Mouse (Mus musculus): ENCODE measurements around the gene 1700029I15Rik. TPM values are rescaled to one million over a fixed set of nuclear protein-coding genes. Genes with fewer than 3 reads are reported as not detected.
"Not testable (repeated sequence)": the region's sequence is repeated elsewhere in the genome, so short reads cannot be mapped to it uniquely, and the experiment has no call there.

1700029I15Rik gene
- polyA plus RNA-seq, 1 experiment from 2014 or later: 8.0 TPM

DNA sequence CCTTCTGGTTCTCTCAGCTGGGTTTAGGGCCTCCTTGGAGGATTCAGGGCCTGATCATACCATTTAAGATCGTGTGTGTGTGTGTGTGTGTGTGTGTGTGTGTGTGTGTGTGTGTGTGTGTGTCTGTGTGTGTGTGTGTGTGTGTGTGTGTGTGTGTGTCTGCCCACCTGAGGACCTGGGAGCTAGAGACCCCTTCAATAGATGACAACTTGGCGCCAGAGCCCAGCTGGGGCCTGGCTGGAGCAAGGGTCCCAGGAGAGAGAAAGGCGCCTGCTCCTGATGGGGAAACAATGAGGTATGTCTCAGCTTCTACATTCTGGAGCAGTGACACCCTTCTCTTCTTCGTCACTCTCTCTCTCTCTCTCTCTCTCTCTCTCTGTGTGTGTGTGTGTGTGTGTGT, 17.5 kb downstream of the 1700029I15Rik start:
- H3K9me3 ChIP-seq (replicated peaks); H3K27me3 ChIP-seq (replicated peaks); H3K36me3 ChIP-seq; ATAC-seq (ENCODE audit: low FRiP score); H3K27ac ChIP-seq (replicated peaks): not testable (repeated sequence)
- H3K4me3 ChIP-seq (replicated peaks): peak overlapping the region; percentile 73
- peak overlapping the region; percentile 75 for H3K4me2 ChIP-seq
- WGBS: 28% methylated on average over 4 of the region's 4 CpGs
- peaks cover 46% of the 10 kb centered on the region for H3K4me1 ChIP-seq
- peak overlapping the region; percentile 92 for H3K9ac ChIP-seq (replicated peaks)

DNA sequence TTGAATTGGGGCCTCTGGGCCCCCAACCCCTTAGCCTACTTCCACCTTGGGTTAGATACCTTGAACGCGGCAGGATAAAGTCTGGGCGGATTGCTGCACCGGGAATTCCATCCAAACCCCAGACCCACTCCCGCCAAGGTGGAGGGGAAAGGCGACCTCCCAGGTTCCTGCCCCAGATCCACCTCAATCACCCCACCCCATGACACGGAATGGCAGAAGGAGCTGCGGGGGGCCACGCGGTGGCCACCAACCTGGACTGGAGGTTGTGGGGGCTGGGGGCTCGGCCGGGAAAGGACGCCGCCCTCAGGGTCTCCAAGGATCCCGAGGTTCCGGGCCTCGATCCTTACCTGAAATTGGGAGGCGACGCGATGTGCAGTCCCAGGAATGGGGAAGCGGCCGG, 18.3 kb downstream of the 1700029I15Rik start:
- peak; percentile 29; the same call in 1 of the 2 replicates for ATAC-seq (ENCODE audit: low FRiP score)

DNA sequence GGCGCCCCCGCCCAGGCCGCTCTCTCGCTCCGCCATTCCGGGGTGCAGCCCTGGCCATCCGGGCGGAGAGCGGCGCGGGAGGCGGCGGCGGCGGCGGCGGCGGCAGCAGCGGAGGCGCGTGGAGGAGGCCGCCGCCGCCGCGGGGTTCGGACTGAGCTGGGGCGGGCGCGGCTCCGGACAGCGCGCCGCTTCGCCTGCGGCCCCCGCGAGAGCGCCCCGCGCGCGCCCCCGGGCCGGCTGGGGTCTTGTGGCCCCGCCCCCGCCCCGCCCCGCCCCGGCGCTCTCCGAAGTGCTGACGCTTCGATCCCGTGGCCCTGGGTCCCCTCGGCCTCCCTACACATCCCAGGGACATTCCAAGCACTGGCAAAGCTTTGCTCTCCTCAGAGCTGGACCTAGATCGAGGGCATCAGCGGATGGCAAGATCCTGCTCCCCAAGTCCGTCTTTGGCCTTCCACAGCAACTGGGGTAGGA, 18.8 kb downstream of the 1700029I15Rik start, which contains the start of gene Mapk8ip1:
Mapk8ip1 (minus strand) TSS at position 173 of the 471 bp plus-strand sequence.
- 5% methylated on average over 16 of the region's 59 CpGs for WGBS
- peak; percentile 78 for ATAC-seq (ENCODE audit: low FRiP score)
- H3K4me1 ChIP-seq: peaks cover 50% of the 10 kb centered on the region

More for the DNA sequence above, 18.3 kb downstream of the 1700029I15Rik start:
- Histone ChIP-seq H3K27ac (replicated peaks) (peak overlapping the region; percentile 87), H3K27me3 (replicated peaks) (no peaks in the 10 kb centered on the region), H3K36me3 (peaks cover 18% of the 10 kb centered on the region), H3K9me3 (replicated peaks) (no peaks in the 10 kb centered on the region), H3K9ac (replicated peaks) (peak overlapping the region; percentile 92), H3K4me1 (peaks cover 46% of the 10 kb centered on the region), H3K4me2 (peak overlapping the region; percentile 75), H3K4me3 (replicated peaks) (peak overlapping the region; percentile 73)
- under 1% methylated on average over 22 of the region's 22 CpGs for WGBS

DNA sequence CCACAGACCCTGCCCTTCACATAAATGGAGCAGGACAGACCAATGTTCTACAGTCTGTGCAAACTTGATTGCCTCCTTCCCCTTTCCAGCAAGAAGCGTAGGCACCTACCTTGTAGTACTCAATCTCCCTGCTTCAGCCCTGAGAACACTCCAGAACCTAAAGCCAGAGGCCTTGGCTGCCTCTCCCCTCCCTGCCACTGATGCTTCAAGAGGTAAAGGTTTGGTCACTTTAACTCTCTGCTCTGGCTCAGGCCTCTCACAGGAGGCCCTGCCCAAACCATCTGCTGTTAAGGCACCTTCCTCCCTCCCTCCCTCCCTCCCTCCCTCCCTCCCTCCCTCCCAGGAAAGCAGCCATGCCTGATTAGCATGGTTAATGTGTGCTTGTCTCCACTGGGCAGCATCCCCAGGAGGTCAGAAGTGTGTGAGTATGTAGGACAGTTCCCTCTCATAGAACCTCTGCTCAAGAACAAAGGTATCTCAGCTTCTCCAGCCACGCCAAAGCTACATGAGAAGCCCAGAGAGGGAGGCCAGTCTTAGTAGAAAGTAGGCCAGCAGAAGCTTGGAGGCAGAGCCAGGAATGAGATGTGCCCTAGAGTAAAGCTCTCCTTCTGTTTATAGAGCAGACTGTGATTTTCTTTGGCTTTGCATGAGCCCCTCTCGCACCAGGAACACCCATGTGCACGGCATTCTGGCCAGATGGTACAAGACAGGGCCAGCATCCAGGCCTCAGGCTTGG, 20.4 kb downstream of the 1700029I15Rik start:
- Histone ChIP-seq H3K27ac (replicated peaks) (no peak overlapping the region), H3K9me3 (replicated peaks) (no peaks in the 10 kb centered on the region), H3K4me2 (no peak overlapping the region), H3K9ac (replicated peaks) (no peak overlapping the region), H3K36me3 (peaks cover 34% of the 10 kb centered on the region), H3K4me1 (peaks cover 42% of the 10 kb centered on the region), H3K4me3 (replicated peaks) (no peak overlapping the region), H3K27me3 (replicated peaks) (no peaks in the 10 kb centered on the region)
- WGBS: 72% methylated on average over 4 of the region's 4 CpGs
- no peak for ATAC-seq (ENCODE audit: low FRiP score)

More for the DNA sequence above, 18.8 kb downstream of the 1700029I15Rik start, which contains the start of gene Mapk8ip1:
- H3K27ac ChIP-seq (replicated peaks): peak within 1 kb of the TSS; percentile 87
- peaks cover 22% of the 10 kb centered on the region for H3K36me3 ChIP-seq
- peak within 1 kb of the TSS; percentile 75 for H3K4me2 ChIP-seq
- no peaks in the 10 kb centered on the region for H3K9me3 ChIP-seq (replicated peaks)
- peak within 1 kb of the TSS; percentile 92 for H3K9ac ChIP-seq (replicated peaks)
- no peaks in the 10 kb centered on the region for H3K27me3 ChIP-seq (replicated peaks)
- H3K4me3 ChIP-seq (replicated peaks): peak within 1 kb of the TSS; percentile 73

DNA sequence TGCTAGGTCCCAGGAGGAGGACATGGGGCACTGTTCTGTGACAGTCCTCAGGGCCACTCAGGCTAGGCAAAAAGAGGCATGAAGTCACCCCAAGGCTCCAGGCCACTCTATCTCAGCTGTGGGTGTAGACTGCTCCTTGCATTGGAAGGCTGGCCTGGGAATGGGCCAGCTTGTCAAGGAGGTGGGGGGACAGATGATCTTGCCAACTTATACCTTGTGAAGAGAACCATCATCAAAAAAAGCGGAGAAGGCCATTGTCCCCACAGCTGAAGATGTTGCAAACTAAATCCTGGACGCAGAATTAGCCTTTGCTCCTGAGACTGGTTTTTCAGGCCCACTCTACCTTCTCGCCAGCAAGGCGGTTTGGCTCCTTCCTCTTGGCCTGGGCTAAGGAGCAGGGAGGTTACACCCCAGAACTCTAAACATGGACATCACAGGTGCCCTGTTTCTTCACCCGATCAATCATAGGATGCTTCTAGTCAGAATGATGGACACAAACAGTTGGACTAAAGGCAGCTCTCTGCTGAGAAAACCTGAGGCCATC, 21.5 kb downstream of the 1700029I15Rik start:
- Histone ChIP-seq H3K4me3 (replicated peaks) (no peak overlapping the region), H3K4me1 (peaks cover 32% of the 10 kb centered on the region), H3K27me3 (replicated peaks) (no peaks in the 10 kb centered on the region), H3K27ac (replicated peaks) (no peak overlapping the region), H3K4me2 (no peak overlapping the region), H3K9me3 (replicated peaks) (no peaks in the 10 kb centered on the region), H3K9ac (replicated peaks) (no peak overlapping the region), H3K36me3 (peaks cover 43% of the 10 kb centered on the region)
- WGBS: 91% methylated on average over 5 of the region's 5 CpGs
- ATAC-seq (ENCODE audit: low FRiP score): no peak

DNA sequence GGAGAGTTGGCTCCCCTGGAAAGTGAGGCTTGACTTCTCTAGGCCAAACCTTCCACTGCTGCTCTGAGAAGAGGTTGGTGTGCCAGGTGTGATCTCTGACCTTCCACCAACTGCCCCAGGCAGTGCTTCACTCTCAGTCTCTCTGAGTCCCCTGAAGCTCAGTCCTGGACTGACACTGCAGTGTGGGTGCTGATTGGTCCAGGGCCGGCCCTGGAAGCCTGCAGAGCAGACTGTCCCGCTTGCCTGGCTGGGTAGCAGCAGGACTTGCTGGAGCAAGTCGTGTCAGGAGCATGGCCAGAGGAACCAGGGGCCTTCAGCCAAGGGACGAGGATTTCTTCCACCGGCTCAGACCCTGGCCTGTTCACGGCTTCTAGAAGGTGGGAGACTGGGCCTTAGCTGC, 22.4 kb downstream of the 1700029I15Rik start:
- Histone ChIP-seq H3K9me3 (replicated peaks) (no peaks in the 10 kb centered on the region), H3K4me1 (peaks cover 23% of the 10 kb centered on the region), H3K36me3 (peaks cover 52% of the 10 kb centered on the region), H3K27ac (replicated peaks) (no peak overlapping the region), H3K27me3 (replicated peaks) (no peaks in the 10 kb centered on the region), H3K4me2 (no peak overlapping the region), H3K4me3 (replicated peaks) (no peak overlapping the region), H3K9ac (replicated peaks) (no peak overlapping the region)
- ATAC-seq (ENCODE audit: low FRiP score): no peak
- 85% methylated on average over 6 of the region's 6 CpGs for WGBS

DNA sequence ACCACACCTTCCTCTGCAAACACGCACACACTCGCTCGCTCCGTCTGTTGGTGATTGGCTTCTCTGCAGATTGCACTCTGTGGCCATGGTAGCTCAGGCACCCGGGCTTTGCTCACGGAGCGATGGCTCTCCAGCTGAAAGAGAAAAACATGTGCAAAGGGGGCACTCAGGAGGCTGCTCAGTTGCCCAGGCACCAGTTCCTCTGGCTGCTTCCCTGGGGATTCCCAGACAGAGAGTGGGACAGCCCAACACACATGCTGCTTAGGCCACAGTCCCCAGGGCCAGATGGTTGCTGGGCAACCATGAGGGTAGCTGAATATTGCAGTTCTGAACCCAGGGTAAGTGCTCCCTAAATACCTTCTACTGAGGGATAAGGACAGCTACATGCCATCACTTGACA, 23.3 kb downstream of the 1700029I15Rik start:
- Histone ChIP-seq H3K9ac (replicated peaks) (no peak overlapping the region), H3K27me3 (replicated peaks) (no peaks in the 10 kb centered on the region), H3K27ac (replicated peaks) (peak overlapping the region; percentile 41; the same call in 1 of the 2 replicates), H3K9me3 (replicated peaks) (no peaks in the 10 kb centered on the region), H3K4me1 (peaks cover 15% of the 10 kb centered on the region), H3K4me3 (replicated peaks) (no peak overlapping the region), H3K36me3 (peaks cover 61% of the 10 kb centered on the region), H3K4me2 (no peak overlapping the region)
- WGBS: 47% methylated on average over 7 of the region's 7 CpGs
- ATAC-seq (ENCODE audit: low FRiP score): no peak

DNA sequence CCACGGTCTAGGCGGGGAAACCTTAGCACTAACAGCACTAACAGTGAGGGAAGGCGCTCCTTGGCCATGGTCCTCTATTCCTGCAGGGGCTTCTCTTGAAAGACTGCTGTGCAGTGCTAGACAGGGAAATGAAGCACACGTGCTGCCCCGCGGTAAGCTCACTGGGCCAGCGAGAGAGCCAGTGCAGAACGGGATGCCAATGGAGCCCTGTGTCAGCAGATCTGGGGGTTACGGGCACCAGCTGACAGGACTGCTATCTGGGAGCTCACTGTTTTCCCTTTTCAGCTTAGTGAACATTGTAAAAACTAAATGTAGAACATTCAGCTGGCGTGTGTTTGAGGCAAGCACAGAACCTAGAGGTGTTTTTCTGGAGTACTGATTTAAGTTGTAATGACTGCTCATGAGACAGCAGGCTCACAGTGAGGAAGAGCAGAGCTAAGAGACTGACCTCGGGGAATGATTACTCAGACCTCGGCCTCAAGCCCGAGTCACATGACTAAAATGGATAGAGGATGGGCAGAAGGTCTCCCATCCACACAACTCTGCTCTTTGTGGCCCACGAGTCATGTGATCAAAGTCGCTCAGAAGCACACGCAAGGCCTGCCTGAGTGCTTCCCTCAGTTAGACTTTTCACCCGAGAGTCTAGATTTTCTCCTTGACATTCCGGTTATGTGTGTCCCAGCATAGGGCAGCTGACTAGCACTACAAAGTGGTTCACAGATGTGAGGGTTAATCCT, 26.1 kb downstream of the 1700029I15Rik start:
- Histone ChIP-seq H3K9me3 (replicated peaks) (no peaks in the 10 kb centered on the region), H3K27me3 (replicated peaks) (no peaks in the 10 kb centered on the region), H3K9ac (replicated peaks) (no peak overlapping the region), H3K4me1 (0 out of 2 replicates have a peak, but pooled peaks cover 6% of the 10 kb centered on the region), H3K36me3 (peaks cover 89% of the 10 kb centered on the region), H3K27ac (replicated peaks) (no peak overlapping the region), H3K4me3 (replicated peaks) (no peak overlapping the region), H3K4me2 (no peak overlapping the region)
- no peak for ATAC-seq (ENCODE audit: low FRiP score)
- WGBS: 92% methylated on average over 18 of the region's 18 CpGs

DNA sequence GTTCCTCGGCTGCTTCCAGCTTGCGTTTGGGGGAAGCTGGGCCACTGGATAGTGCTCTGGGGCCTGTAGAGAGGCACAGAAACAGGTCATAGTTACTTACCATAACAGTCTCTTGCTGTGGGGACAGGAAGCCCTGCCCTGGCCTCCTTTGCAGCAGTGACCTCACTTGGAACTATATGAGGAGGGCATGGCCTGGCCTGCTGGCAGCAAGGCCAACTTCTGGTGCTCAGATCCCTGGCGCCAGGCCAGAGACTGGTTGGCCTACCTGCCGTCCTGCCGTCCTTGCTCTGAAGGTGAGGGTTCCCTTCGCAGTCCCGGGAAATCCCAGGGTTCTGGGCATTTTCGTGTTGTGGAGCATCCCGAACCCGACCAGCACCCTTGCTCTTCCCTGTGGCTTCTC, 29.4 kb downstream of the 1700029I15Rik start:
- no peaks in the 10 kb centered on the region for H3K4me1 ChIP-seq
- H3K9ac ChIP-seq (replicated peaks): no peak overlapping the region
- peaks cover 93% of the 10 kb centered on the region for H3K36me3 ChIP-seq
- no peak overlapping the region for H3K27ac ChIP-seq (replicated peaks)
- H3K27me3 ChIP-seq (replicated peaks): no peaks in the 10 kb centered on the region
- no peaks in the 10 kb centered on the region for H3K9me3 ChIP-seq (replicated peaks)
- ATAC-seq (ENCODE audit: low FRiP score): no peak
- no peak overlapping the region for H3K4me3 ChIP-seq (replicated peaks)
- H3K4me2 ChIP-seq: no peak overlapping the region
- WGBS: 90% methylated on average over 10 of the region's 10 CpGs

DNA sequence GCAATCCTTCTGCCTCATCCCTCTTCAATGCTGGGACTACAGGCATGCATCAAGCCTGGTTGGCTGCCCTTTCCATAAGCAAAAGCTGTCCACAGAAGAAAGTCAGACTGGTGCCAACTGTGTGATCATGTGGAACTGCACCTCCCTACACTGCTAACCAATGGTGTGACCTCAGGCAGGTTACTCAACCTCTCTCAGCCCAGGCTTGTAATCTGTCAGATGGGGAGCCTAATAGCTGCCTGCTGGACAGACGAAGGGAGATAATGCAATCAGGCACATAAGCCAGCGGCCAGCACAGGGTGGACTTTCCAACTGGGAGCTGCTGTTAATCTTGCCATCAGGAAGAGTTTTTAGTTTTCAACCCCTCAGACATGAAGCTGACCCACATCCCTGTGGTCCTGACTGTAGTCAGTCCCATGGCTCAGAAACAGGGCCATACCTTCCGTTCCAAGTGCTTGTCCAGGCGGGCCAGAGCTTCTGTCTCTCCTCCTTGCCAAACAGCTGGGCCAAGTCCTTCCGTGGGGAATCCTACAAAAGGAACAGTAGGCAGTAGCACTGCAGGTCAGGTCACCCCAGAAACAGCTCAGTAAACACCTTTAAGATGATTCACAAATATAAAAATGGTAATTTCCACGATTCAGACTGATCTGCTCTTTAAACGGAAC, 39.5 kb downstream of the 1700029I15Rik start:
- no peak overlapping the region for H3K4me2 ChIP-seq
- no peak for ATAC-seq (ENCODE audit: low FRiP score)
- 94% methylated on average over 7 of the region's 7 CpGs for WGBS
- peaks cover 78% of the 10 kb centered on the region for H3K36me3 ChIP-seq
- peaks cover 42% of the 10 kb centered on the region for H3K4me1 ChIP-seq
- no peak overlapping the region for H3K4me3 ChIP-seq (replicated peaks)
- H3K27ac ChIP-seq (replicated peaks): no peak overlapping the region
- no peaks in the 10 kb centered on the region for H3K27me3 ChIP-seq (replicated peaks)
- H3K9ac ChIP-seq (replicated peaks): no peak overlapping the region
- no peaks in the 10 kb centered on the region for H3K9me3 ChIP-seq (replicated peaks)

All from neural tube, embryonic 15.5 days (tissue).